Mouse (Mus musculus) small intestine, adult 2 months (tissue): Measurements from ENCODE around the gene Lrrc17. TPM values are rescaled to one million over a fixed set of nuclear protein-coding genes. Genes with fewer than 3 reads are reported as not detected.
"Not testable (repeated sequence)": the region's sequence is repeated elsewhere in the genome, so short reads cannot be mapped to it uniquely, and the experiment has no call there.

Source experiments
- H3K27ac ChIP-seq: fragments of 200-500 bp; 2 replicates; pipeline ENCODE4 v1.5.1; 2012; ENCODE audit warnings: low read depth, low read length, control low read depth, inconsistent platforms; ENCODE audit not compliant: insufficient read depth
- H3K27me3 ChIP-seq: fragments of 200-500 bp; 2 replicates; pipeline ENCODE4 v1.6.1; 2012; ENCODE audit warnings: mild to moderate bottlenecking, moderate library complexity, low read length, inconsistent platforms; ENCODE audit not compliant: control insufficient read depth, insufficient read depth
- H3K36me3 ChIP-seq: fragments of 200-500 bp; 2 replicates; pipeline ENCODE4 v1.6.1; 2012; ENCODE audit warnings: mild to moderate bottlenecking, low read length, control low read depth, inconsistent platforms; ENCODE audit not compliant: control insufficient read depth, insufficient read depth
- H3K4me1 ChIP-seq: fragments of 200-500 bp; 2 replicates; pipeline ENCODE4 v1.6.1; 2012; ENCODE audit warnings: low read length, inconsistent platforms, mixed read lengths; ENCODE audit not compliant: control insufficient read depth, insufficient read depth, insufficient read length
- H3K4me3 ChIP-seq: fragments of 200-500 bp; 2 replicates; pipeline ENCODE4 v1.5.1; 2012; ENCODE audit warnings: low read depth, mild to moderate bottlenecking, control low read depth, inconsistent platforms, low read length, moderate library complexity
- CTCF ChIP-seq: fragments of 200-500 bp; IDR thresholded peaks from 2 replicates; pipeline ENCODE4 v1.5.1; 2012; ENCODE audit warnings: low read depth, mild to moderate bottlenecking, control low read depth, inconsistent platforms, low read length, moderate library complexity, mixed read lengths; ENCODE audit not compliant: insufficient replicate concordance, insufficient read length; ENCODE audit errors: extremely low read depth
- POLR2A ChIP-seq: fragments of 200-500 bp; IDR thresholded peaks from 2 replicates; pipeline ENCODE4 v1.6.1; 2012; ENCODE audit warnings: low read depth, mild to moderate bottlenecking, control low read depth, inconsistent platforms, low read length, moderate library complexity
- WGBS: fragments of 180-500 bp; shearing (Covaris S2); methylation state at CpG from one replicate; pipeline ENCODE4 v1.1.7; 2018; 5-methylcytosine and 5-hydroxymethylcytosine counted together
- polyA plus RNA-seq: library from polyadenylated mRNA; depleted of rRNA; stranded (reverse); fragments of >200 nt; gene quantifications from 2 replicates; pipeline ENCODE4 v1.2.3, GENCODE M21; 2012; rRNA removed

The Lrrc17 gene
- polyA plus RNA-seq, 1 experiment = 0.56 TPM

DNA sequence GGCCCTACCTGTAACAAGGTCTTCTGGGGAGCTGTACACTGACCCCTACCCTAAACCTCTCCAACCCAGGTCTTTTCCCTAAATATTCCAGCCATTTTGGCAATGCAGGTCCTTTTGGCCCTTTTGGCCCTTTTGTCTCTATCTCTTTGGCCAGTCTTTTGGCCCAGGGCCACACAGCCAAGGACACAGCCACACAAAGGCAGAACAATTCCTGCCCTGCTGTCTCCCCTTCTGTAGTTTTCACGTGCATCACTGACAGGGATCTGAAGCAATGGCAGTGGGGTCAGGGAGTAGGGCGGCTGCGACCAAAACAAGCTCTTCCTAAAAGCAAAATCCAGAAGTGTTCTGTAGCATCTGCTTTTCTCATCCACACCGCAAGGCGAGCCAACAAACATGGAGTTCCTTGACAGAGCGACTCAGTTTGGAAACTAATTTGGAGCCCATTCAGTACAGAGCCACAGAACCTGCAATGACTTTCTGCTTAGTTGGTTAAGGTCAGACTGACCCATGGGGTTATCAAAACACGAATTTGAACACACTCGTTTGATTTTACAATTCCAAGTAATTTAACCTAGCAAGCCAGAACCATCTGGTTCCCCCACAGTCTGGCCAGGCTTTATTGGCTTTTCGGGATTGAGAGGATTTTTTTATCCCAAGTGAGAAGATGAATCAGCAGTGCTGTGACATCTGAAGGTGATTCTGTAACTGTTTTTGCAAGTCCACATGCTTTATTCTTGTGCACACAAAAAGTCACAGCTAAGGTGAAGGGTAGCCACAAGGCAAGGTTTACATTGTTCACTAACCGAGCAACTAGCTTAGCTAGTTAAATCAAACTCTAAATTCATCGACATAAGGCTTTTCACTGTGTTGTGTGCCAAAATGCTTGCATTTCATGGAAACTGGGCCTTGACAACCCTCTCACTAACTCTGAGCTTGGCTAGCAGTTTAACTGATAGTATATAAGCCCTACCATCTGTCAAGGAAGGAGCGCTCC, 65.2 kb downstream of the Lrrc17 start:
- WGBS = 76% methylated on average over 12 of the region's 12 CpGs
- TF ChIP-seq POLR2A = no peak
- TF ChIP-seq CTCF = no peak
- Histone ChIP-seq H3K4me1 (no peaks in the 10 kb centered on the region), H3K27ac (no peak overlapping the region), H3K4me3 (no peak overlapping the region), H3K36me3 (no peaks in the 10 kb centered on the region), H3K27me3 (no peaks in the 10 kb centered on the region)

GRCm38 (mm10) chr5:21610996-21611395, 67.6 kb downstream of the Lrrc17 start:
- Histone ChIP-seq H3K4me1 (no peaks in the 10 kb centered on the region), H3K27me3 (no peaks in the 10 kb centered on the region), H3K36me3 (no peaks in the 10 kb centered on the region), H3K27ac (no peak overlapping the region), H3K4me3 (no peak overlapping the region)
- WGBS = 41% methylated on average over 3 of the region's 3 CpGs
- TF ChIP-seq CTCF (no peak), POLR2A (no peak)

DNA sequence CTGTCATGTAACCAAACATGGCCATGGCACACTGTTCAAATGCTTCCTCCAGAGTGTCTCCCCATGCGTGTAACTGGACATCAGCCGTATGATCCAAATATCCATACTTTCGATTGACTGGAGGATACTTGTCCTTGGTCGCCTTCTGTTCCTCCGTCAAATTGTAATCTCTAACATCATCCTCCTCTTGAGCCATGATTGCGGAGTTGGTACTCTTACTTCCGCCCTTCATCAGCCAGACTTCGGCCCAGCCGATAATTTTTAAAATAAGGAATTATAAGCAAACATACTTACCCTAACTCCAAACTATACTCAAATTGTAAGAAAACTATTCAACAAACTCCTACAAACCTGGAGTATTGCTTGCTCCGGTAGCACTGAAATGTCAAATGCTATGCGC, 70.9 kb downstream of the Lrrc17 start:
- H3K4me1 ChIP-seq, H3K36me3 ChIP-seq, H3K4me3 ChIP-seq, H3K27ac ChIP-seq, H3K27me3 ChIP-seq: not testable (repeated sequence)
- WGBS = 96% methylated on average over 11 of the region's 11 CpGs

DNA sequence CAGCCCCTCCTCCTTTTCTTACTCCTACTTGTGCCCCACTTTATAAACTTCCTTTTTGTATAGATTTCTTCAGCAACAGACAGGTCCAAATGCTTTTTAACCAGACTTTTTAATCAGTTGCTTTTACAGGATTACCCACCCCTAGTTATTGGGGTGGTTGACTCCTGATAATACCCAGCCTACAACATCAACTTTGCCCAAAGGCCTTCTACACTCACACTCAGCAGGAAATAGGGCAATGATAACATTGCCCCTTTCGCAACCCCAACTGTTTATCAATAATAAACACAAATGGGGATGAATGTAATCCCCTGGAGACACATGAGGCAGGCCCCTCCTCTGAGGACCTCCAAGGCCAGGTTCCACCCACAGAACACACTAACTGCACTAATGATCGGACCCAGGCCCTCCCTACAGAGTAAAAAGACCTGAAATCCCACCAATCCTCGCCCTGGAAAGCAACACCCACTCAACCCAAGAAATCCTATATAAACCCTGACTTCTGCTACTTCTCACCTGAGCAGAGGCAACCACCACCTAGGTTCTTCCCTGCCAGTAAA, 73.2 kb downstream of the Lrrc17 start:
- TF ChIP-seq CTCF = no peak
- TF ChIP-seq POLR2A = no peak
- 78% methylated on average over 3 of the region's 3 CpGs for WGBS

More for the DNA sequence above, 73.2 kb downstream of the Lrrc17 start:
- H3K36me3 ChIP-seq = no peaks in the 10 kb centered on the region
- H3K27ac ChIP-seq = no peak overlapping the region
- H3K4me3 ChIP-seq = no peak overlapping the region
- H3K27me3 ChIP-seq = no peaks in the 10 kb centered on the region
- no peaks in the 10 kb centered on the region for H3K4me1 ChIP-seq

Other genes starting within 250 kb of the Lrrc17 start
- gene Fgl2, start 170.9 kb upstream of the Lrrc17 start, polyA plus RNA-seq = 12.4 and 19.0 TPM in 2 replicates
- not detected in 2 replicates for gene Ccdc146, start 118.9 kb upstream of the Lrrc17 start, polyA plus RNA-seq
- gene Fam185a, start 118.6 kb upstream of the Lrrc17 start, polyA plus RNA-seq = 1.7 and 2.3 TPM in 2 replicates
- gene Fbxl13, start 102.1 kb downstream of the Lrrc17 start, polyA plus RNA-seq = not detected in 2 replicates
- gene Armc10, start 102.3 kb downstream of the Lrrc17 start, polyA plus RNA-seq = 12.0 and 31.8 TPM in 2 replicates
- gene Napepld, start 157.8 kb downstream of the Lrrc17 start, polyA plus RNA-seq = 0.85 and 1.3 TPM in 2 replicates
- 9.2 and 14.6 TPM in 2 replicates for gene Pmpcb, start 193.6 kb downstream of the Lrrc17 start, polyA plus RNA-seq
- gene Dnajc2, start 241.7 kb downstream of the Lrrc17 start, polyA plus RNA-seq = 3.2 and 9.2 TPM in 2 replicates
- gene Psmc2, start 241.7 kb downstream of the Lrrc17 start, polyA plus RNA-seq = 4.4 and 8.7 TPM in 2 replicates